Mouse (Mus musculus): ENCODE data around the gene A930017K11Rik. TPM values are rescaled to one million over a fixed set of nuclear protein-coding genes. Genes with fewer than 3 reads are reported as not detected.

A930017K11Rik gene
- polyA plus RNA-seq, 1 experiment from 2014 or later: 0.18 TPM

DNA sequence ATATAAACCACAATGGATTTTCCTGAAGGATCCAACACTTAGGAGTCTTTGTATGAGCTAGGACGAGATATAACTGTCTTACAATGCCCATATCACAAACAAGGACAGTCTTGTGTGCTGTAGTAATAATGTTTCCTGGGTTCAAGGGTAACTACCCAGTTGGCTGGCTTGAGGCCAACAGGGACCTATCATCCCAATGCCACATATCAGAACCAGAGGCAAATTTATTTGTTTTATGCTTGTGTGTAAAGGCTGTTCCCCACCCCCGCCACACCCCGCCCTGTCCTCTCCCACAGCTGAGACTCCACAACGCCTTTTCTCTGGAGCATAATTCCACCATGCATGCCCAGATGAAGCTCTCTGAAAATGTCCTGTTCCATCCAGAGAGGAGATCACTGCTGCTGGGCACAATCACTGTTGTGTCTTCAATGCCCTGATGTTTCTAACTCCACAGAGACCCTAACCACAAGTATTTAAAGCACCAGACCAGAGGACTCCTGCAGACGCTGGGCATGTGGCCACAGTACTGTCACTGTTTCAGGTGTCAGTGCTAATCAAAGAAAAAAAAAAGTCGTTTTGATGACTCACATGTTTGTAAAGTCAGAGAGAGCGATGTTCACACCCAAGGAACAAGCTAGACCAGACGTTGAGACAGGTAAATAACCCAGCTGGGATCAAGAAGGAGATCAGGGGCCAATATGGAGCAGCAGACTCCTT, 35.3 kb downstream of the A930017K11Rik start:
- 0 out of 2 replicates have a peak overlapping the region, but pooled peaks have one; percentile 78 for H3K4me2 ChIP-seq (replicated peaks)
- WGBS: 89% methylated on average over 8 of the region's 8 CpGs
- H3K27me3 ChIP-seq: no peaks in the 10 kb centered on the region
- no peak overlapping the region for H3K9ac ChIP-seq
- H3K27ac ChIP-seq: no peak overlapping the region
- peaks cover 13% of the 10 kb centered on the region; the same call in 1 of the 2 replicates for H3K36me3 ChIP-seq
- no peak for ATAC-seq (ENCODE audit: low FRiP score)
- H3K4me3 ChIP-seq: no peak overlapping the region
- H3K9me3 ChIP-seq (replicated peaks): no peaks in the 10 kb centered on the region
- H3K4me1 ChIP-seq: peaks cover 22% of the 10 kb centered on the region

DNA sequence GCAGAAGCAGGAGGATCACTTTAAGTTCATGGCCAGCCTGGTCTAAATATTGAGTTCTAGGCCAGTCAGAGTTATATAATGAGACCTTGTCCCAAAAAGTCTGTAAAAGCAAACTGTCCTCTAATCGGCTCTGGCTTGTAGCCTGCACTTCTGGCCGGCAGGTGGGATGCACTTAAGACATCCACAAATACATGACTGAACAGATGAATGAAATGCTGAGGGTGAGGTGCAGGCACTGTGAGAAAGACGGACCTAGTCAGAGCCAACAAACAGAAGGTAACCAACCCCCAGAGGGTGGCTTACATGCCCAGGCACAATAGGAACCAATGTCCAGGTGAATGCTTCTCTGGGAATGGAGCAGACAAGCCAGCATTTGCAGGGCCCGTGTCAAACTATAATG, 38.1 kb downstream of the A930017K11Rik start:
- 91% methylated on average over 4 of the region's 4 CpGs for WGBS
- Histone ChIP-seq H3K36me3 (peaks cover 19% of the 10 kb centered on the region), H3K4me3 (no peak overlapping the region), H3K4me2 (replicated peaks) (no peak overlapping the region), H3K9ac (no peak overlapping the region), H3K4me1 (peaks cover 19% of the 10 kb centered on the region), H3K27ac (no peak overlapping the region), H3K27me3 (no peaks in the 10 kb centered on the region), H3K9me3 (replicated peaks) (no peaks in the 10 kb centered on the region)
- no peak for ATAC-seq (ENCODE audit: low FRiP score)

DNA sequence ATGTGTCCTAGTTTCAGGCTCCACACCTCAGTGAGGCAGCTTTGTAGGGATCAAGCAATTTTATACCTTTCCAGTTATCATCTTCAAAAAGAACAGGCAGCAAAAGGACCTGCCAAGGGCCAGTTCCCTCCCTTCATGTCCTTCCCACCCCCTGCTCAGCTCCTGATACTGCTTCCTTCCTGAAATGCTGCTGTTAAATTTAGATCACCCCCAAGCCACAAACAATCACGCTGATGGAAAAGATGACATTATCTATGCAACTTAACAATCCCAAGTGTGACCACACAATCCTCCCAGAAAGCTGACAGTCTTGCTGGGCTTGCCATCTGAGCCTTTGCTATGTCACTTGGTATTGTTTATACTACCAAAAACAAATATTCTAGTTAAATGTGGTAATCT, 38.5 kb downstream of the A930017K11Rik start:
- ATAC-seq (ENCODE audit: low FRiP score): no peak
- Histone ChIP-seq H3K9ac (no peak overlapping the region), H3K4me2 (replicated peaks) (no peak overlapping the region), H3K27ac (no peak overlapping the region), H3K4me1 (peaks cover 18% of the 10 kb centered on the region), H3K36me3 (peaks cover 19% of the 10 kb centered on the region), H3K9me3 (replicated peaks) (no peaks in the 10 kb centered on the region), H3K27me3 (no peaks in the 10 kb centered on the region), H3K4me3 (no peak overlapping the region)
- 94% methylated on average over 1 of the region's 1 CpGs for WGBS

- Histone ChIP-seq H3K27me3 (no peaks in the 10 kb centered on the region), H3K9me3 (replicated peaks) (no peaks in the 10 kb centered on the region), H3K36me3 (peaks cover 19% of the 10 kb centered on the region), H3K27ac (no peak overlapping the region), H3K4me1 (peaks cover 13% of the 10 kb centered on the region), H3K4me3 (no peak overlapping the region), H3K9ac (no peak overlapping the region), H3K4me2 (replicated peaks) (no peak overlapping the region)
- no peak for ATAC-seq (ENCODE audit: low FRiP score)
- 91% methylated on average over 14 of the region's 14 CpGs for WGBS
Measured at GRCm38 (mm10) chr17:25913186-25913876, 39.0 kb downstream of the A930017K11Rik start.

DNA sequence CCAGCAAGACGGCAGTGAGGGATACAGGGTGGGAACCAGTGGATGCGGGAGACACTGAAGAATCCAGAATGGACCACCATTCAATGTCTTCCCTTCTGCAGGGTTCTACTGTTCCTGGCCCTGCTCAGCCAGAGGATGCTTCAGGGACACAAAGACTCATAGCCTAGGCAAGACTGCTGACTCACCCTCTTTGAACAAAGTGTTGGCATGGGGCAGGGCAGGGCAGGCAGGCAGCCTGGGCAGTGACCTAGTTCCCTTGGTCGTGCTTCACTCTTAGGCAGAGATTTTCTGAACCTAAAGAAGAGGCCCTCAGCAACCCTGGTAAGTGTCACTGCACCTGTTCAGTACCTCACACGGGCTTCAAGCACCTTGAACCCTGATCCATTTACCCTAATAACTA, 40.5 kb downstream of the A930017K11Rik start:
- H3K4me2 ChIP-seq (replicated peaks): no peak overlapping the region
- no peak for ATAC-seq (ENCODE audit: low FRiP score)
- no peaks in the 10 kb centered on the region; the same call in 1 of the 2 replicates for H3K4me1 ChIP-seq
- H3K27ac ChIP-seq: no peak overlapping the region
- H3K9ac ChIP-seq: no peak overlapping the region
- peaks cover 11% of the 10 kb centered on the region for H3K36me3 ChIP-seq
- WGBS: 85% methylated on average over 4 of the region's 4 CpGs
- H3K27me3 ChIP-seq: no peaks in the 10 kb centered on the region
- H3K9me3 ChIP-seq (replicated peaks): no peaks in the 10 kb centered on the region
- no peak overlapping the region for H3K4me3 ChIP-seq

DNA sequence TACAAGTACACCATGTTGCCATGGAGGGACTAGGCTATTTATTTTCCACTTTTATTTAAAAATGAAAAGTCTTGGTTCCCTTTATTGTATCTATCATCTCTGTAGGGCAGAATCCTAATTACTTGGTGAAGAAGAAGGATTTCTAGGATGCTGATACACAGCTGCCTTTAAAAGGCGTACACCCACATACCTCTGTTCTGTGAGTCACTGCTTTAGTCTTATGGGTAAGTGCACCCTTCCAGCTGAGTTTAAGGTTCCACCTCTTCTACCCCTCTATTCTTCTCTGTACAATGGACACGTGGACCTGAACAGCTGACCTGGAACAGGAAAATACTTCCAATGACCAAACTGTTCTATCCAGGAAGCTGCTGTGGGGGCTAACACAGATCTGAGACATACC, 44.7 kb downstream of the A930017K11Rik start:
- Histone ChIP-seq H3K27ac (no peak overlapping the region), H3K4me3 (no peak overlapping the region), H3K9me3 (replicated peaks) (no peaks in the 10 kb centered on the region), H3K4me1 (no peaks in the 10 kb centered on the region), H3K9ac (no peak overlapping the region), H3K27me3 (no peaks in the 10 kb centered on the region), H3K4me2 (replicated peaks) (no peak overlapping the region), H3K36me3 (peaks cover 8% of the 10 kb centered on the region)
- WGBS: 88% methylated on average over 2 of the region's 2 CpGs
- ATAC-seq (ENCODE audit: low FRiP score): no peak

- Histone ChIP-seq H3K9ac (no peak overlapping the region), H3K27me3 (no peaks in the 10 kb centered on the region), H3K36me3 (peaks cover 8% of the 10 kb centered on the region), H3K9me3 (replicated peaks) (no peaks in the 10 kb centered on the region), H3K27ac (no peak overlapping the region), H3K4me3 (no peak overlapping the region), H3K4me2 (replicated peaks) (no peak overlapping the region), H3K4me1 (no peaks in the 10 kb centered on the region)
- no peak for ATAC-seq (ENCODE audit: low FRiP score)
- WGBS: 90% methylated on average over 3 of the region's 3 CpGs
Measured at GRCm38 (mm10) chr17:25903061-25903460, 49.3 kb downstream of the A930017K11Rik start.

DNA sequence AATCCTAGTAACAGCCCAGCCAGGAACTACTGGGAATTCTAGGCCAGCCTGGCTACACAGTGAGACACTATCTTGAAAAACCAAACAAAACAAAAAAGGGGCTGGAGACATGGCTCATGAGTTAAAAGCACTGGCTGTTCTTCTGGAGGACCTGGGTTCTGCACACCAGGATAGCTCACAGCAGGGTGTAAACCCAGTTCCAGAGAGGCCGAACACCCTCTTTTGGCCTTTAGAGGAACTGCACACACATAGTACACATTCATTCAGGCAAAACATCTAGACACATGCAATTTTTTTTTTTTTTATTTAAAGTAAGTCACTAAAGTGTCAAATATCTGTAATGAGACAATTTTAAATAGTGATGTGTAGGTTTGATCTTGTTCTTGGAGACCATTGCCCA, 52.2 kb downstream of the A930017K11Rik start:
- Histone ChIP-seq H3K4me1 (peaks cover 5% of the 10 kb centered on the region; the same call in 1 of the 2 replicates), H3K9me3 (replicated peaks) (no peaks in the 10 kb centered on the region), H3K27me3 (no peaks in the 10 kb centered on the region), H3K27ac (no peak overlapping the region), H3K4me3 (no peak overlapping the region), H3K4me2 (replicated peaks) (no peak overlapping the region), H3K36me3 (peaks cover 8% of the 10 kb centered on the region), H3K9ac (no peak overlapping the region)
- no peak for ATAC-seq (ENCODE audit: low FRiP score)
- WGBS: 91% methylated on average over 1 of the region's 1 CpGs

Other genes with a start within 250 kb of the A930017K11Rik start
- gene Gng13, start 235.4 kb downstream of the A930017K11Rik start, polyA plus RNA-seq (2016; fragmentation: Nextera tagmentation; extraction: Ambion mirVana): 0.54 and 0.77 TPM in 2 replicates
- 21.4 and 26.8 TPM in 2 replicates for gene Chtf18, start 225.1 kb downstream of the A930017K11Rik start, polyA plus RNA-seq (2016; fragmentation: Nextera tagmentation; extraction: Ambion mirVana)
- gene Rpusd1, start 224.9 kb downstream of the A930017K11Rik start, polyA plus RNA-seq (2016; fragmentation: Nextera tagmentation; extraction: Ambion mirVana): 19.3 and 20.3 TPM in 2 replicates
- gene Mslnl, start 216.5 kb downstream of the A930017K11Rik start, polyA plus RNA-seq (2016; fragmentation: Nextera tagmentation; extraction: Ambion mirVana): not detected in 2 replicates
- 0.75 TPM in 1 of 2 replicates, not detected in the other for gene Msln, start 198.2 kb downstream of the A930017K11Rik start, polyA plus RNA-seq (2016; fragmentation: Nextera tagmentation; extraction: Ambion mirVana)
- gene Narfl, start 178.8 kb downstream of the A930017K11Rik start, polyA plus RNA-seq (2016; fragmentation: Nextera tagmentation; extraction: Ambion mirVana): 25.1 and 26.8 TPM in 2 replicates
- 98.4 and 105 TPM in 2 replicates for gene Haghl, start 166.9 kb downstream of the A930017K11Rik start, polyA plus RNA-seq (2016; fragmentation: Nextera tagmentation; extraction: Ambion mirVana)
- gene Ccdc78, start 166.0 kb downstream of the A930017K11Rik start, polyA plus RNA-seq (2016; fragmentation: Nextera tagmentation; extraction: Ambion mirVana): 0.40 and 0.63 TPM in 2 replicates
- 69.7 and 76.0 TPM in 2 replicates for gene Fam173a, start 159.7 kb downstream of the A930017K11Rik start, polyA plus RNA-seq (2016; fragmentation: Nextera tagmentation; extraction: Ambion mirVana)
- 0.98 TPM in 1 of 2 replicates, not detected in the other for gene AC134908.4, start 156.9 kb downstream of the A930017K11Rik start, polyA plus RNA-seq (2016; fragmentation: Nextera tagmentation; extraction: Ambion mirVana)
- 62.2 and 71.0 TPM in 2 replicates for gene Metrn, start 155.4 kb downstream of the A930017K11Rik start, polyA plus RNA-seq (2016; fragmentation: Nextera tagmentation; extraction: Ambion mirVana)
- 22.8 and 23.5 TPM in 2 replicates for gene Fbxl16, start 143.5 kb downstream of the A930017K11Rik start, polyA plus RNA-seq (2016; fragmentation: Nextera tagmentation; extraction: Ambion mirVana)
- 25.9 and 27.0 TPM in 2 replicates for gene Wdr24, start 128.9 kb downstream of the A930017K11Rik start, polyA plus RNA-seq (2016; fragmentation: Nextera tagmentation; extraction: Ambion mirVana)
- 64.0 and 64.7 TPM in 2 replicates for gene Jmjd8, start 123.7 kb downstream of the A930017K11Rik start, polyA plus RNA-seq (2016; fragmentation: Nextera tagmentation; extraction: Ambion mirVana)
- 271 and 291 TPM in 2 replicates for gene Stub1, start 119.2 kb downstream of the A930017K11Rik start, polyA plus RNA-seq (2016; fragmentation: Nextera tagmentation; extraction: Ambion mirVana)
- gene Rhbdl1, start 115.3 kb downstream of the A930017K11Rik start, polyA plus RNA-seq (2016; fragmentation: Nextera tagmentation; extraction: Ambion mirVana): 6.1 and 7.5 TPM in 2 replicates
- 3.9 TPM in 2 replicates for gene Gm20683, start 110.8 kb downstream of the A930017K11Rik start, polyA plus RNA-seq (2016; fragmentation: Nextera tagmentation; extraction: Ambion mirVana)
- gene Rhot2, start 107.7 kb downstream of the A930017K11Rik start, polyA plus RNA-seq (2016; fragmentation: Nextera tagmentation; extraction: Ambion mirVana): 18.5 and 19.4 TPM in 2 replicates
- 30.0 and 31.2 TPM in 2 replicates for gene Wdr90, start 91.1 kb downstream of the A930017K11Rik start, polyA plus RNA-seq (2016; fragmentation: Nextera tagmentation; extraction: Ambion mirVana)
- 6.2 and 6.3 TPM in 2 replicates for gene Mcrip2, start 83.8 kb downstream of the A930017K11Rik start, polyA plus RNA-seq (2016; fragmentation: Nextera tagmentation; extraction: Ambion mirVana)
- 48.7 and 53.2 TPM in 2 replicates for gene Mettl26, start 77.5 kb downstream of the A930017K11Rik start, polyA plus RNA-seq (2016; fragmentation: Nextera tagmentation; extraction: Ambion mirVana)
- 0.29 and 0.90 TPM in 2 replicates for gene Wfikkn1, start 71.7 kb downstream of the A930017K11Rik start, polyA plus RNA-seq (2016; fragmentation: Nextera tagmentation; extraction: Ambion mirVana)
- 42.1 and 43.6 TPM in 2 replicates for gene Rab40c, start 32.8 kb downstream of the A930017K11Rik start, polyA plus RNA-seq (2016; fragmentation: Nextera tagmentation; extraction: Ambion mirVana)
- gene Pigq, start 7.6 kb downstream of the A930017K11Rik start, polyA plus RNA-seq (2016; fragmentation: Nextera tagmentation; extraction: Ambion mirVana): 53.6 and 57.5 TPM in 2 replicates
- gene Nhlrc4, start 7.6 kb downstream of the A930017K11Rik start, polyA plus RNA-seq (2016; fragmentation: Nextera tagmentation; extraction: Ambion mirVana): 0.27 TPM in 1 of 2 replicates, not detected in the other
- gene Capn15, start 33.2 kb upstream of the A930017K11Rik start, polyA plus RNA-seq (2016; fragmentation: Nextera tagmentation; extraction: Ambion mirVana): 32.5 and 32.6 TPM in 2 replicates
- gene Rab11fip3, start 117.0 kb upstream of the A930017K11Rik start, polyA plus RNA-seq (2016; fragmentation: Nextera tagmentation; extraction: Ambion mirVana): 37.1 and 42.8 TPM in 2 replicates
- gene Decr2, start 137.8 kb upstream of the A930017K11Rik start, polyA plus RNA-seq (2016; fragmentation: Nextera tagmentation; extraction: Ambion mirVana): 33.1 and 33.8 TPM in 2 replicates
- 50.4 and 52.9 TPM in 2 replicates for gene Nme4, start 143.0 kb upstream of the A930017K11Rik start, polyA plus RNA-seq (2016; fragmentation: Nextera tagmentation; extraction: Ambion mirVana)
- gene Tmem8, start 160.7 kb upstream of the A930017K11Rik start, polyA plus RNA-seq (2016; fragmentation: Nextera tagmentation; extraction: Ambion mirVana): 2.9 and 3.0 TPM in 2 replicates
- gene Mrpl28, start 170.9 kb upstream of the A930017K11Rik start, polyA plus RNA-seq (2016; fragmentation: Nextera tagmentation; extraction: Ambion mirVana): 171 and 184 TPM in 2 replicates
- gene Axin1, start 186.1 kb upstream of the A930017K11Rik start, polyA plus RNA-seq (2016; fragmentation: Nextera tagmentation; extraction: Ambion mirVana): 17.7 and 19.4 TPM in 2 replicates
- gene Pdia2, start 246.5 kb upstream of the A930017K11Rik start, polyA plus RNA-seq (2016; fragmentation: Nextera tagmentation; extraction: Ambion mirVana): 0.23 and 0.32 TPM in 2 replicates

Data from hindbrain, embryonic 12.5 days (tissue).